Mouse (Mus musculus) MEL (cell line): ENCODE results near the gene Utrn. TPM values are rescaled to one million over a fixed set of nuclear protein-coding genes. Genes with fewer than 3 reads are reported as not detected.

ENCODE experiments used
- DNase-seq: peaks from one replicate; pipeline ENCODE4 v3.0.0; 2011; ENCODE audit warnings: low read depth, low spot score
- H3K27ac ChIP-seq: 2 replicates; pipeline ENCODE4 v1.5.1; 2012; ENCODE audit warnings: low read depth, mild to moderate bottlenecking, control low read depth, low read length, moderate library complexity; ENCODE audit not compliant: control insufficient read depth
- H3K27me3 ChIP-seq, 2 experiments: fragments of 150-350 bp in 1 of 2; sonication (generic) in 1 of 2; 2 replicates each; pipeline ENCODE4 v1.6.1; 2012; ENCODE audit warnings: low read length in 2 of 2, mild to moderate bottlenecking in 2 of 2, improper control_type of control experiment in 1 of 2, moderate library complexity in 1 of 2; ENCODE audit not compliant: insufficient read depth in 2 of 2, control insufficient read depth in 1 of 2
- H3K36me3 ChIP-seq, 2 experiments: 2 replicates each; pipeline ENCODE4 v1.6.1; 2012 to 2014; ENCODE audit warnings: low read length in 2 of 2, improper control_type of control experiment in 1 of 2, inconsistent platforms in 1 of 2, mild to moderate bottlenecking in 1 of 2; ENCODE audit not compliant: insufficient read depth in 2 of 2, control insufficient read depth in 1 of 2
- H3K4me1 ChIP-seq, 2 experiments: fragments of 150-350 bp in 1 of 2; sonication (generic) in 1 of 2; 2 replicates each; pipeline ENCODE4 v1.6.1; 2012; ENCODE audit warnings: low read length in 2 of 2, improper control_type of control experiment in 1 of 2, mild to moderate bottlenecking in 1 of 2; ENCODE audit not compliant: insufficient read depth in 2 of 2, control insufficient read depth in 1 of 2
- H3K4me3 ChIP-seq, 2 experiments: fragments of 150-350 bp in 1 of 2; sonication (generic) in 1 of 2; 2 replicates each; pipeline ENCODE4 v1.5.1; 2012; ENCODE audit warnings: low read depth in 2 of 2, low read length in 2 of 2, mild to moderate bottlenecking in 2 of 2, moderate library complexity in 2 of 2, control low read depth in 1 of 2, improper control_type of control experiment in 1 of 2; ENCODE audit not compliant: control insufficient read depth in 1 of 2, insufficient read depth in 1 of 2
- H3K79me2 ChIP-seq: 2 replicates; pipeline ENCODE4 v1.6.1; 2012; ENCODE audit warnings: mild to moderate bottlenecking, low read length, moderate library complexity; ENCODE audit not compliant: control insufficient read depth, poor library complexity, insufficient read depth
- H3K9ac ChIP-seq: 2 replicates; pipeline ENCODE4 v1.6.1; 2012; ENCODE audit warnings: low read depth, mild to moderate bottlenecking, control low read depth, low read length, moderate library complexity; ENCODE audit not compliant: control insufficient read depth, poor library complexity, severe bottlenecking
- H3K9me3 ChIP-seq: fragments of 150-350 bp; sonication (generic); replicated peaks from 2 replicates; pipeline ENCODE4 v1.6.1; 2012; ENCODE audit warnings: mild to moderate bottlenecking, low read length, improper control_type of control experiment, moderate library complexity; ENCODE audit not compliant: insufficient read depth
- BHLHE40 ChIP-seq: IDR thresholded peaks from 2 replicates; pipeline ENCODE4 v1.6.1; 2012; ENCODE audit warnings: low read depth, mild to moderate bottlenecking, inconsistent platforms, low read length, improper control_type of control experiment, borderline replicate concordance
- CHD1 ChIP-seq: IDR thresholded peaks from 2 replicates; pipeline ENCODE4 v1.6.1; 2012; ENCODE audit warnings: low read depth, mild to moderate bottlenecking, inconsistent platforms, low read length, improper control_type of control experiment
- CHD2 ChIP-seq: IDR thresholded peaks from 2 replicates; pipeline ENCODE4 v1.6.1; 2011; ENCODE audit warnings: low read length, improper control_type of control experiment
- GABPA ChIP-seq: IDR thresholded peaks from 2 replicates; pipeline ENCODE4 v1.6.1; 2012; ENCODE audit warnings: low read depth, mild to moderate bottlenecking, inconsistent platforms, low read length, improper control_type of control experiment, moderate library complexity
- MAX ChIP-seq: IDR thresholded peaks from 2 replicates; pipeline ENCODE4 v1.6.1; 2011; ENCODE audit warnings: low read length, improper control_type of control experiment
- MAZ ChIP-seq: IDR thresholded peaks from 2 replicates; pipeline ENCODE4 v1.6.1; 2012; ENCODE audit warnings: low read depth, mild to moderate bottlenecking, inconsistent platforms, low read length, improper control_type of control experiment
- MXI1 ChIP-seq: IDR thresholded peaks from 2 replicates; pipeline ENCODE4 v1.6.1; 2011; ENCODE audit warnings: mild to moderate bottlenecking, low read depth, low read length, improper control_type of control experiment
- MYB ChIP-seq: IDR thresholded peaks from 2 replicates; pipeline ENCODE4 v1.6.1; 2011; ENCODE audit warnings: mild to moderate bottlenecking, low read depth, low read length, improper control_type of control experiment
- MYC ChIP-seq: IDR thresholded peaks from 2 replicates; pipeline ENCODE4 v1.6.1; 2011; ENCODE audit warnings: low read depth, mild to moderate bottlenecking, low read length, improper control_type of control experiment, moderate library complexity
- NELFE ChIP-seq: IDR thresholded peaks from 2 replicates; pipeline ENCODE4 v1.6.1; 2011; ENCODE audit warnings: low read depth, low read length, improper control_type of control experiment
- POLR2AphosphoS2 ChIP-seq: IDR thresholded peaks from 2 replicates; pipeline ENCODE4 v1.6.1; 2011; ENCODE audit warnings: low read length, improper control_type of control experiment
- RAD21 ChIP-seq: IDR thresholded peaks from 2 replicates; pipeline ENCODE4 v1.6.1; 2011; ENCODE audit warnings: mild to moderate bottlenecking, low read depth, low read length, improper control_type of control experiment
- SIN3A ChIP-seq: IDR thresholded peaks from 2 replicates; pipeline ENCODE4 v1.6.1; 2012; ENCODE audit warnings: low read length, improper control_type of control experiment, inconsistent platforms
- TBP ChIP-seq: IDR thresholded peaks from 2 replicates; pipeline ENCODE4 v1.8.0; 2011; ENCODE audit warnings: low read depth, low read length, improper control_type of control experiment
- USF1 ChIP-seq: IDR thresholded peaks from 2 replicates; pipeline ENCODE4 v1.6.1; 2014; ENCODE audit warnings: low read depth, mild to moderate bottlenecking, inconsistent platforms, low read length, improper control_type of control experiment, moderate library complexity
- USF2 ChIP-seq, 2 experiments: IDR thresholded peaks; 2 replicates each; pipeline ENCODE4 v1.6.1; 2011 to 2012; ENCODE audit warnings: improper control_type of control experiment in 2 of 2, low read length in 2 of 2, borderline replicate concordance in 1 of 2, inconsistent platforms in 1 of 2, low read depth in 1 of 2, mild to moderate bottlenecking in 1 of 2; ENCODE audit not compliant: insufficient read depth in 1 of 2
- ZC3H11A ChIP-seq: IDR thresholded peaks from 2 replicates; pipeline ENCODE4 v1.6.1; 2012; ENCODE audit warnings: low read depth, mild to moderate bottlenecking, inconsistent platforms, low read length, improper control_type of control experiment
- ZKSCAN1 ChIP-seq: IDR thresholded peaks from 2 replicates; pipeline ENCODE4 v1.6.1; 2012; ENCODE audit warnings: low read depth, mild to moderate bottlenecking, inconsistent platforms, low read length, improper control_type of control experiment, moderate library complexity
- polyA plus RNA-seq, 2 experiments: library from polyadenylated mRNA; stranded (reverse) in 1 of 2; unstranded in 1 of 2; fragments of >175 nt in 1 of 2; fragments of >200 nt in 1 of 2; gene quantifications; 2 replicates each; pipeline versions ENCODE4 v1.2.1 to v1.2.4; 2012; ENCODE audit warnings: low replicate concordance in 2 of 2, low read depth in 1 of 2; ENCODE audit not compliant: insufficient read length in 2 of 2, insufficient read depth in 1 of 2, missing spikeins in 1 of 2
- total RNA-seq: library from RNA; depleted of rRNA; stranded (reverse); fragments of 300-350 nt; gene quantifications from 2 replicates; pipeline ENCODE4 v1.2.3, GENCODE M21; 2012

Utrn gene
- total and polyA plus RNA-seq, 3 experiments: 2.3 to 4.3 TPM; not detected in 1

GRCm38 (mm10) chr10:12805826-12806225 is 63.3 kb downstream of the Utrn start:
- no peaks in the 10 kb centered on the region for H3K9me3 ChIP-seq
- TF ChIP-seq MYC (no peak), USF1 (no peak), USF2 (IDR thresholded peaks at IDR 0.05; ENCODE audit: borderline replicate concordance in 1 of 2, insufficient read depth in 1 of 2, low read depth in 1 of 2, low read length in 2 of 2) (no peak), RAD21 (no peak), MYB (no peak), MAX (no peak), ZKSCAN1 (no peak), CHD2 (no peak)
- no peak overlapping the region for H3K9ac ChIP-seq
- no peaks in the 10 kb centered on the region for H3K79me2 ChIP-seq
- H3K4me1 ChIP-seq: peaks cover 0 to 2% of the 10 kb centered on the region in 2 experiments; a peak in 2 of 4 replicates
- no peaks in the 10 kb centered on the region for H3K27me3 ChIP-seq
- H3K36me3 ChIP-seq: no peaks in the 10 kb centered on the region
- no peak overlapping the region for H3K27ac ChIP-seq
- DNase-seq: no peak
- H3K4me3 ChIP-seq: no peak overlapping the region

- H3K9me3 ChIP-seq: no peaks in the 10 kb centered on the region
- H3K27ac ChIP-seq: no peak overlapping the region
- H3K4me3 ChIP-seq: no peak overlapping the region
- no peaks in the 10 kb centered on the region for H3K36me3 ChIP-seq
- no peak for DNase-seq
- H3K27me3 ChIP-seq: no peaks in the 10 kb centered on the region
- H3K4me1 ChIP-seq: no peaks in the 10 kb centered on the region
- no peaks in the 10 kb centered on the region for H3K79me2 ChIP-seq
- no peak overlapping the region for H3K9ac ChIP-seq
- TF ChIP-seq ZKSCAN1 (no peak), RAD21 (no peak), TBP (no peak), ZC3H11A (no peak), POLR2AphosphoS2 (no peak), MXI1 (no peak), MAZ (no peak), GABPA (no peak), CHD1 (no peak), NELFE (no peak), BHLHE40 (no peak), USF2 (IDR thresholded peaks at IDR 0.05; ENCODE audit: borderline replicate concordance in 1 of 2, insufficient read depth in 1 of 2, low read depth in 1 of 2, low read length in 2 of 2) (no peak), SIN3A (no peak)
These were observed 65.2 kb downstream of the Utrn start for GRCm38 (mm10) chr10:12803939-12804338.
